Mouse (Mus musculus) urinary bladder, postnatal 14 days (tissue): ENCODE data around the gene Esr2.
"Not testable (repeated sequence)": the region's sequence is repeated elsewhere in the genome, so short reads cannot be mapped to it uniquely, and the experiment has no call there.

Experiments
- DNase-seq: peaks from one replicate; pipeline ENCODE4 v3.0.0; 2021; ENCODE audit warnings: low spot score

Gene Esr2

DNA sequence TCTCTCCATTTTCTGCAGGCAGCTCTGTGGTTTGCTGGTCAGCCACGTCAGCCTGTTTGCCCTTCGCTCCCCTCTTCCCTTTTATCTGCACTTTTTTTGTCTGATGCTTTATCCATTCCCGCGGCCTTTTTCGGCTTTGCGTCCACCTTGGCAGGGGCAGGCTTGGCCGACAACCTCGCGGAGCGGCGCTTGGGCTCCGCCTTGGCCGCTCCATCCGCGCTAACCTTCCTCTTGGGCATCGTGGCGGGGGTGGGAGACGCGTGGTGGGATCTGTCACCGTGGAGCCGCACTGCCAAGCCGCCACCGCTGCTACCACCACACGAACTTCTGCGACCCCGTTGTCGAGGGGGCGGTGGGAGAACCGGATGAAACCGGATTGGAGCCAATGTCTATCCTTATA lies 24.7 kb downstream of the Esr2 start:
- DNase-seq = not testable (repeated sequence)

DNA sequence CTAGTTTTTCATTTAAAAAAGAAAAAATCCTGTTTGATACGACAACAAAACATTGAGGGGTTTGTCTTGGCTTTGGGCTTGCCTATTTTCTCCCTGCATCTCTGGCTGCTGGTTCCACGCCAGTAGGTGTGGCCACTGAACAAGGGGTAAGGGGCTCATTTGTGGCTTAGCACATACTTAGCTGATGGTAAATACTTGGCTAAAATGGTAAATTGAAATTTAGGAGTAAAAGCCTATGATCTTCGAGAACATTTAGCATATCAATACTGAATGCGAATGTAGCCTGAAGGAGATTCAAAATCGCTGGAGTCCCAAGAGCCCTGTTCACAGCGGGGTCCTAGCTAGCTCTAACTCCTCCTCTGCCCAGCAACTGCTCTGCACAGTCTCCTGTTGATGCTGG lies 40.4 kb downstream of the Esr2 start:
- no peak for DNase-seq

DNA sequence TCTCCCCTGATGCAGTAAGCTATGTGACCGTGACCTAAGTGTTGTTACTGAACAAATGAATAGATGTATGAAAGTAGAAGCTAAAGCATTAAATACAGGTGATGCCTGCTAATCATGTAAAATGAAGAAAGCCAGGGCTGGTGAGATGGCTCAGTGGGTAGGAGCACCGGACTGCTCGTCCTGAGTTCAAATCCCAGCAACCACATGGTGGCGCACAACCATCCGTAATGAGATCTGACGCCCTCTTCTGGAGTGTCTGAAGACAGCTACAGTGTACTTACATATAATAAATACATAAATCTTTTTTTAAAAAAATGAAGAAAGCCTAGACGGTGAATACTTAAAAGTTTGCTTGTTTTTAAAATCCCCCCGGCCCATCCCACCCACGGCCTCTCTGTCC lies 44.0 kb downstream of the Esr2 start:
- not testable (repeated sequence) for DNase-seq

DNA sequence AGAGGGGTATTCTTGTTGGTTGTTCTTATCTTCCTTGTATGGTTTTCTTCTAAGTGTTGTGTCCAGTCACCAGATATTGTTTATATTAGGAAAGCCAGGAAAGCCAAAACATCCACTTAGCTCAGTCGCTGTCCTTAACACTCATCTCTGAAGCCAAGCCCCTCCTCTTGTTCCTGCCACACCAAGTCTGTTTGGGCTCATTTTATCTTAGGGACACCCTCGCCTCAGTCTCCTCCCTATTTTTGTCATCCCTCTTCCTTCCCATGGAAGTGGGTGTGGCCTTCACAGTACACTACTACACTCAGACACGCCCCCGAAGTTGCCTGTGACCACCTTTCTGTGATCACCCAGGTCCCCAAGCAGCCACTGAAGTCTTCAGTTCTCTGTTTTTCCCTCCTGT lies 44.5 kb downstream of the Esr2 start:
- no peak for DNase-seq

DNA sequence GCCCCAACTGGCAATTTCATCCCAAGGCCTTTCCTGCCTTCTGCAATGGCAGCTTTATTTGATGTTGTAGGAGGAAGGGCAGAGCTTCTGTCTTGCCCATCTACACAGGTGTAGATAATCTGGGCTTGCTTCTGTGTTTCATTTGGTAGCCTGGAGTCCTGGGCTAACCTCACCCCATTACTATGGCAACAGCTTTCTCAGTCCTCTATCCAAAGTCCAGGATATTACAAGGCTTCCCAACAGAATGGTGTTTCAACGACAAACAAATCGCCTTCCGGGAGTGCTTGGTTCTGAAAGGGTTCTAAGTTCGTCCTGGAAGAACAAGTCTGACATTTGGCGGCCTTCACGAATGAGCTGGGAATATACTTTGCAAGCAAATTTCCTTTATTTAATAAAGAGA lies 46.2 kb downstream of the Esr2 start:
- DNase-seq = no peak

DNA sequence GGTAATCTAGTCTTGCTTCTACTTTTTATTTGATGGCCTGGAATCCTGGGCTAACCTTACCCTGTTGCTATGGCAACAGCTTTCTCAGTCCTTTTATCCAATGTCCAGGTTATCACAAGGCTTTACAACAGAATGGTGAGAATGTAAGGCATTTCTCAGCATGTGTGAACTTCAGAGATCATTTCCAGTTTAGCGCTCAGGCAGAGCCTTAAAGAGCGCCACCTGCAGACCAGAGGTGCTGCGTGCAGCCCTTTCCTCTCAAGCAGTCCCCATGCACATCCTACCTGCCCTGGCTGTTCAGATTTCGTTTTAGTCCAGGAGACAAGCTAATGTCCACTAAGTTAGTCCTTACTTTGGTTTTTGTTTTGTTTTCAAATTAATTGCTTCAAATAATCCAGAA lies 46.8 kb downstream of the Esr2 start:
- peak; percentile 20 for DNase-seq

DNA sequence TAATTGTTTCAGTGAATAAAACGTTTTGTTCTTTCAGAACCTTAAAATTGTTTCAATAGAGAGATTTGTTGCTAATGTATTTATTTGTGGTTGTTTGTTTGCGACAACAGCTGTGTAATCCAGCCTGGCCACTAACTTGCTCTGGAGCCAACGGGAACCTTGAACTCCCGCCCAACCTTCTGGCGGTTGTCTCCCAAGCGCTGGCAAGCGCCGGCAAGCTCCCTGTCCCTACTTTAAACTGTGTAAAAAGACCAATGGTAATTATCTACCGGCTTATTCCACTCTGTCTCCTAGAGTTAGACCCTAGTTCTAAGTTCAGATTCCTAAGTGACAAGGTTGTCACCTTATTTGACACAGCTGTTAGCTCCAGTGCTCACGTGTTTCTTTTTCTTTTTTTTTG lies 48.2 kb downstream of the Esr2 start:
- no peak for DNase-seq

DNA sequence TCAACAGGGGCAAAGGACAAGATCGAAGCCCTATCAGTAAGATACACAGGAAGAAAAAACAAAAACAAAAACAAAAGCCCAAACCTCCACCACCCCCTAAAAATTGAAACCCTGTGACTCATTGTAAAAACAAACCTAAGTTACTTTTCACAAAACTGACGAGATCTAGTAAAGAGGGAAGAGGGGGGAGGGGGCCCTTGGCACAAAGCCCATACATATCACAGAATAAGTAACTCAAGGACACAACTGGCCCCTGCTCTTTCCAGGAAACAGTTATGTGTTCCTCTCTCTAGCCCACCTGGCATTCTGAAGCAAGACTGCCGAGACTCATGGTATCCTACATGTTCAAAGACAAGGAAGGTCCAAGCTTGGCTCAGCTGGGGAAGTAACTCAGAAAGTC lies 48.8 kb downstream of the Esr2 start:
- no peak for DNase-seq

DNA sequence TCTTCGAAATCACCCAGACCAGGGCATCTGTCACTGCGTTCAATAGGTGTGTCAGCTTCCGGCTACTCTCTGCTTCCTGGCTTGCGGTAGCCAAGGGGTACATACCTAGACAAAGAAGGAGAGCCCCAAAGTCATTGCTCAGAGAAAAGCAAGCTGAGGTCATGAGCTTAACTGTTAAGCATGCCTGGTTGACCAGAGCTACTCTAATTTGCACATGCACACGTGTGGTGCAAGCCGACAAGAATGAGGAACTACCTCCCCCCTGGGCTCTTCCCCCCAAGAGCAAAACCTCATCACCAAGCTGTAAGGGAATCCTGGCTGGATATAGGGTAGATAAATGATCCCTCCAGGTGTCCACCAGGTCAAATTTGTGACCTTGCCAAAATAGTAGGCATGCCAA lies 53.8 kb downstream of the Esr2 start:
- DNase-seq = no peak

DNA sequence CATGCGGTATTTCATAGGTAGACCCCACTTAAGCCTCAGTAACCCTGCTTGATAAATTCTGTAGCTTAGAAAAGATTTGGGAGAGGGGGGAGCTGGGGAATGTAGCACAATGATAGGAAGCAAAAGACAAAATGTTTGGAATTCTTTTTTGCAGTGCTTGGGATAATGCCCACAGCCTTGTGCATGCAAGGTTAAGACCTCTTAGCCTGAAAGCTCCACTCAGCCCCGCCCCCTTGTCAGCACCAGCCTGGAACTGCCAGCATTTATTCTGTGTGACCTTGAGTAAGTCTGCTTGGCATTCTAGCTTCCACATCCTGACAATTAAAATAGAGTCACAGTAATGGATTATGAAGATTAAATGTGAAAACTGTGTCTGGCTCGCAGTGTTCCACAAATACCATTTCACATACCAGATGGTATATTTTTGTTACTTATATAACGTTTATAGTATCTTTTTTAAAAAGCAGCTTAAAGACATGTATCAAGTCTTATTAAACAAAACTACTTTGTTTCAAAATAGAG lies 59.4 kb downstream of the Esr2 start:
- DNase-seq = no peak

DNA sequence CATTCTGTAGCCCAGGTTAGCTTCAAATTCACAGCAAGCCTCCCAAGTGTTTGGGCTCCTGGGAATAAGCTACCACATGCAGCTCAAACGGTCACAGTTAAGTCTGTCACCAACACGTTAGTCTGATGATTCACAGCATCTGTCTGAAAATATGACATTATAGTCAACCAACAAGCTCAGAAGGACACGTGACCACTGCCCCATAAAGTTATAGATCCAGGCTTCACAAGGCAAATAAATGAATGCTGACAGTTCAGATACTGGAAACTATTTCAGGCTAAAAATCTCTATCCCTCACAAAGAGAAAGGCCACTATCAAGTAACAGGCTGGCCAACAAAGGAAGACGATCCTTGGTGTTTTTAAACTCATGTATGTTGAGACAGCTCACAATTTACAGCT lies 60.5 kb downstream of the Esr2 start:
- DNase-seq = no peak

DNA sequence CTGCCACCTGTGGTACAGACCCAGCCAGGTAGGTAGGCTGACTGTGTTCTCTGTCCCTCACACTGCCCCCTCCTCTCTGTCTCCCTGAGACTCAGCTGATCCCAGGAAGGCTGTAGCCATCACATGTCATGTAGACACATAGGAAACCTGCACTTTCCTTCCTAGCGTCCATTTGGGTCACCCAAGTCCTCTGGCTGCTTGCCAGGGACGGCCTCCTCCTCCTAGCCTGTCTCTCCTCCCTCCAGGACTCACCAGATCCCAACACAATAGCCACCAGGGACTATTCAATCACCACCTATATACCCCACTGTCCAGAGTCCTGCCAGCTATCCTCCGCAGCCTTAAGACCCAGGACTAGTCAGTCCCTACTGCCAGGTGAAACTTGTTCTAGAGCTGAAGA lies 66.0 kb downstream of the Esr2 start:
- no peak for DNase-seq

DNA sequence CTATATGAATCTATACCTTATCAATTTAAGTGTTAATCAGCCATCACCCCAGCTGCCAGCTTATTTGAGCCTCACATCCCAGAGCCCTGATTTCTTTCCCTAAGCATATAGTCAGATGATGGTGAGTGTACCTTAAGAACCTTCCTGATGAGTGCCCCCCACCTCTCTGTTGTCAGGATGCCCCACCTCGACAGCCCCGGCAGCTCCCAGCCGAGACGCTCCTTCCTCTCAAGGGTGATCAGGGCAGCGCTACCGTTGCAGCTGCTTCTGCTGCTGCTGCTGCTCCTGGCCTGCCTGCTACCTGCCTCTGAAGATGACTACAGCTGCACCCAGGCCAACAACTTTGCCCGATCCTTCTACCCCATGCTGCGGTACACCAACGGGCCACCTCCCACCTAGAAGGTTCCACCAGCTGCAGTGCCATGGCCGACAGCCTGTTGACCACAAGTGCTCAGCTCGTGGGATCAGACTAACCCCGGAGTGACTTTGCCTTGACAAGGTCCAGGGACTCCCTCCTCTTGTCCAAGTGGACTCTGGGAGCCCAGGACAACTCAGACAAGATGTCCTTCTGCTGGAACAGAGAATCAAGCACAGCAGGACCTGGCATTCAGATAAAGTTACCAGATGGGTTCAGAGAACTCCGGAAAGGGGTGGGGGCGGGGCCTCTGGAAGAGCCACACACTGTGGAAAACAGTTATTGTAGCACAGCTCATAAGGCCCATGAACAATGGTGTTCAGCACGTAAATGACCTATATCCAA lies 67.2 kb downstream of the Esr2 start:
- no peak for DNase-seq

DNA sequence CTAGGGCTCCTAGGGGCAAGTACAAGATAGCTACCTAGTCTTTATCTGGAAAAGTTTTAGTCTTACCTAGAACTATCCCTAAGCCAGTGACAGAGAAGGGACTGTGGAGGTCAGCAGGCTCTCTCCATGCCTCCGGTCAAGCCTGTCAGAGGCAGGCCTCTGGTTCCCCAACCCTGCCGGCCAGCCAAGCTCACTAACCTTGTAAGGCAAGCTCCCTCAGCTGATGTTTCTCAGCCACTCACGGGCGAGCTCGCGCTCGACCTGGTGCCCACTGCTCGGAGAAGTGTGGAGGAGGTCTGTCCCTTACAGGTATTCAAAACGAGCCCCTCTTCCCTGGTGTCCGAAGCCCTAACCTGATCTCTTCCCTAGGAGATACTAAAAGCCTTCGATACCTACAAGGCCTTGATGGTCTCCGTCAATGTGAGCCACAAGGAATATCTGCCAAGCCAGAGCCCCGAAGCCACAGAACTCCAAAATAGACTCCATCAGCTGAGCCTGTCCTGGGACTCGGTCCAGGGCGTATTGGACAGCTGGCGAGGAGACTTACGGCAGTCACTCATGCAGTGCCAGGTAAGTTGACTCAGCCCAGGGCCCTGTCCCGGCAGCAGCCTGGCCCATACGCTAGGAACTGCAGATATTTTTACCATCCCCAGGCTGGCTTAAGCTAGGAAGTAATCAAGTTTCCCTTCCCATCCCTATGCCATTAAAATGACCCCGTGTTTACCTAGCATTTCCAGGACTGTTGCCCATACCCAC lies 72.3 kb downstream of the Esr2 start:
- no peak for DNase-seq

DNA sequence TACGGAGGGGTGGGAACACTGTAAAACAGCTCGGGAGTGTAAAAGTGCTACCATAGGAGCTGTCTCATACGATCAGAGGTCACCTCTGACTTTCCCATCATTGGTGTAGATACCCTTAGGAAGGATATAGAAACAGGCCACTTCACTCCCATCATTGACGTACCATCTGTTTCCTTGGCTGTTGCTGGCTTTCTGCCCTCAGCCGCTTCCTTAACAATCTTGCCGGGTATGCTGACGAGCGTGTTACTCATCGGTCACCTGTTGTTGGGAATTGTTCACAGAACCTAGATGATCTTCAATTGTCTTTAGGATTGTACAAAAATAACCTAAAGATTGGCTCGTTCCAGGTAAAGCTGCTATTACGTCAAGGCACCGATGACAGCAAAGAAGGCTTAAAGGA lies 74.4 kb downstream of the Esr2 start:
- DNase-seq = no peak

DNA sequence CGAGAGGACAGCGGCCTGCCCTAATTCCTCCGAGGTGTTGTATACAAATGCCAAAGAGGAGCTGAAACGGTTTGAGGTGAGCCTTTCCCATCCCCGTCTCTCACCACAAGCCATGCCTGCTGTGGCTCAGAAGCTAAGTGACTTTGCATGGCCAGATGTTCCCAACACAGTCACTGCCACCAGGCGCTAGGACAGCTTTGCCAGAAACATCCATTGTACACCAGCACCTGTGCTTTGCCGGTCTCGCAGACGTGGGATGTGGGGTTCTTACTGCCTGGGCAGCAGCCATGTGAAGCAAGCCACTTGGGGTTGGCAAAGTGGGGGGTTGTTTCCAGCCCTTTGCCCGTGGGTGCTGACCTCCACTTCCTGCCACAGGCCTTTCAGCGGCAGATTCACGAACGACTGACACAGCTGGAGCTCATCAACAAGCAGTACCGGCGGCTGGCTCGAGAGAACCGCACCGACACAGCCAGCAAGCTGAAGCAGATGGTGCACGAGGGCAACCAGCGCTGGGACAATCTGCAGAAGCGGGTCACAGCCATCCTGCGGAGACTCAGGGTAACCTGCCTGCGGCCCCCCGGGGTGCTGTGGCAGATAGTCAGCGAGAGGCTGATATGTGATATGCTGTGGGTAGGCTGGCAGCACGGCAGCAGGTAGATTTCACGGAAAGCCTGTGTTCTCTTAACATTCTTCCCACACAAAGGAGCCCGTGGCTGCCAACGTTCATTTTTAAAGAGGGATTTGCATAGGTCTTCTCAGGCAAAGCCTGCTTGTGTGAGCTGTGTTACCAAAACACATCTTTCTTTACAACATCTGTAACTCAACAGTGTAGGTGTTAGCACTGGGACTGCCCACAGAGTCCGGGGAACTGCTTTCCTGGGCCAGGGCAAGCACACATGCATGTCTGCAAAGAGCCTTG lies 81.7 kb downstream of the Esr2 start:
- no peak for DNase-seq

DNA sequence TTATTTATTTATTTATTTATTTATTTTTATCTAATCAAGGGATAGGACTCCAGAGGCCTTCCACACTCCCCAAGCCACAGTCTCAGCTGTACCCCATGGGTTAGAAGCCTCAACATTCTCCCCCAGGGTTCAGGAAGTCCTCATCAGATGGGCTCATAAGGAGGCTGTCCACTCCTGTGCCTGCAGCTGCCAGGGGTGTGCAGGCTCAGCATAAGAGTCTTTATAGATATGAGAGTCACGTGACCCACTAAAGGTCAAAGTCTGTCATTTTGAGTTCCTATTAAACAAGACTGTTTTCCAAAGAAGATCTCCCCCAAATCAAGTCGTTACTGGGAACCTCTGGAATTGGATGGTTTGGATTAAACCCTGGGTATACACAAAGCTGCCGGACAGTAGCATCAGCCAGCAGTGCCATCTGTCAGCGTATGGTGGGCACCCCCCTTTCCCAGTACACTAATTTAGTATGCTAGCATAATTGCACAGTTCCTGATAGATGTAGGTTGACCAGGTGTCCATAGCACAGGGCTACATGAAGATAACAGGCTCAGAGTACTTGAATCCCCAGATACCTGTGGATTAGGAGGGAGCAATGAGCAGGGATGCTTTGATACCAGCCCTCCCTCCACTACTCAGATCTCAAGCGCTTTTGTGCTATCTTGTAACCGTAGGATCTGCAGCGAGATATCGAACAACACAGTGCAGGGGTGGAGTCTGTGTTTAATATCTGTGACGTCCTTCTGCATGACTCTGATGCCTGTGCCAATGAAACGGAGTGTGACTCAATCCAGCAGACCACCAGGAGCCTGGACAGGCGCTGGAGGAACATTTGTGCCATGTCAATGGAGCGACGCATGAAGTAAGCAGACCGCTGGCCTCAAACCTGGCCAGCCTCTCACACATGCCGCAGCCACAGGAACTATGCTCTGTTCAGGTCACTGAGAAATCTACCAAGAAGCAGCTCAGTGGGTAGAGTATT lies 83.2 kb downstream of the Esr2 start:
- no peak for DNase-seq

DNA sequence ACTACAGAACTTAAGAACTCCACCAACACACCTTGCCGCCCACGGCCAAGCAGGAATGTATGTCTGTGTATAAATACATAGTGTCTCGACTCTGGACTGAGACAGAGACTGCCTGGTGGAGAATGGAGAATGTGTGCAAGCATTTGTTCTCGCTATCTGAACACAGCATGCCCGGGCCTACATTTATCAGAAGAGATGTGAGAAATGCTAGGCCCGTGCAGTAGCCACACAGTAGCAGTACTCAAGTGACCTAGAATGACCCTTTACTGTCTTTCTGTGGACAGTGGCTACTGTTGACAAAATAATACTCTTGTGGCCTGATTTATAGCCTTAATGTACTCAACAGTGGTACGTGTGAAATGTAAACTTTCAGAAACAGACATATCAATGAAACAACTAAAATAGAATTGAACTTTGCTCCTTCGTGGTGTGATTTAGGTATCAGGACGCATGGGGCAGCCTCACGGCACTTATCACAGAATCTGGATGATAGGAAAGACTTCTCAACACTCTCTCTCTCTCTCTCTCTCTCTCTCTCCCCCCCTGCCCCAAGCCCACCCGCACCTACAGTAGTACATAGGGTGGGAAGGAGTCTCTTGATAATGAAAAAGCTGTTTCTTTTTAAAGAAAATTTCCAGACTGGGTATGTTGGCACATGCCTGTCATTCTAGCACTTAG lies 84.1 kb downstream of the Esr2 start:
- no peak for DNase-seq

DNA sequence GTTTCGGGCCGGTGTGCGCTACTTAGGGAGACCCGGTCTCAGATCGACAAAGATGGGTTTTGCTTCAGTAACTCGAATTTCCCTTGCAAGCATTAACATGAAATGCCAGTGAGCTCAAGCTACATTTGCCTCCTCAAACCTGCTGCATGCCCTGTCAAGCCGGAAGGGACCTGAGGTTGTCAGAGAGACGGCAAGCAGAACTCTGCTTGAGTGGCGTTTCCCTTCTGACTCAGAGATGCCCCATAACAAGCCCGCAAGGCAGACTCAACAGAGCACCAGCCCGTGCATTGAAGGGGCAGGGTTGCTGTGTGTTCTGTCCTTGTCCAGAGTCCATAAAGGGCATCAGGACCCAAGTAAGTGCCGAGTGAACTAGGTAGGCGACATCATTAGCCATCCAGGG lies 90.0 kb downstream of the Esr2 start:
- no peak for DNase-seq
